Mouse (Mus musculus) myocyte (in vitro differentiated cells): ENCODE data around the gene Rcor1.

Experiments used
- CEBPB ChIP-seq: IDR thresholded peaks from 2 replicates; pipeline ENCODE4 v1.6.1; 2011; ENCODE audit warnings: mild to moderate bottlenecking, moderate library complexity; ENCODE audit not compliant: poor library complexity, insufficient read depth, severe bottlenecking
- E2F4 ChIP-seq: IDR thresholded peaks from one replicate; pipeline ENCODE4 v1.6.1; 2011; ENCODE audit warnings: mild to moderate bottlenecking, control low read depth, moderate library complexity; ENCODE audit not compliant: insufficient read depth
- MAX ChIP-seq: IDR thresholded peaks from one replicate; pipeline ENCODE4 v1.6.1; 2011; ENCODE audit warnings: low read depth, mild to moderate bottlenecking, control low read depth
- MYOD1 ChIP-seq, 3 experiments: IDR thresholded peaks; one replicate each; pipeline ENCODE4 v1.6.1; 2011; ENCODE audit warnings: control low read depth in 2 of 3, low read depth in 2 of 3, mild to moderate bottlenecking in 2 of 3, moderate library complexity in 1 of 3; ENCODE audit not compliant: insufficient read length in 2 of 3, control insufficient read depth in 1 of 3
- MYOG ChIP-seq, 3 experiments: IDR thresholded peaks; one replicate each; pipeline ENCODE4 v1.6.1; 2011; ENCODE audit warnings: control low read depth in 2 of 3, low read depth in 2 of 3, mild to moderate bottlenecking in 2 of 3; ENCODE audit not compliant: insufficient read length in 2 of 3, control insufficient read depth in 1 of 3, insufficient read depth in 1 of 3
- POLR2A ChIP-seq: IDR thresholded peaks from one replicate; pipeline ENCODE4 v1.6.1; 2011; ENCODE audit warnings: low read depth, mild to moderate bottlenecking, control low read depth, moderate library complexity; ENCODE audit not compliant: insufficient read length
- POLR2AphosphoS2 ChIP-seq: IDR thresholded peaks from one replicate; pipeline ENCODE4 v1.6.1; 2011; ENCODE audit warnings: low read depth, control low read depth; ENCODE audit not compliant: insufficient read length
- SRF ChIP-seq: IDR thresholded peaks from one replicate; pipeline ENCODE4 v1.6.1; 2011; ENCODE audit warnings: low read depth; ENCODE audit not compliant: control insufficient read depth, insufficient read length
- TCF12 ChIP-seq: IDR thresholded peaks from one replicate; pipeline ENCODE4 v1.6.1; 2011; ENCODE audit warnings: mild to moderate bottlenecking, control low read depth; ENCODE audit not compliant: poor library complexity, insufficient read depth, severe bottlenecking
- USF1 ChIP-seq: IDR thresholded peaks from one replicate; pipeline ENCODE4 v1.6.1; 2011; ENCODE audit warnings: low read depth, mild to moderate bottlenecking, control low read depth, moderate library complexity

- no peak for TF ChIP-seq POLR2A
- TF ChIP-seq USF1, result no peak
- TF ChIP-seq CEBPB, result no peak
- TF ChIP-seq MAX, result no peak
- peak in 2 of 3 experiments; percentile 89 to 91 for TF ChIP-seq MYOD1 (IDR thresholded peaks at IDR 0.05; ENCODE audit: control insufficient read depth in 1 of 3, insufficient read length in 2 of 3, low read depth in 2 of 3)
- no peak for TF ChIP-seq SRF
- peak in 2 of 3 experiments; percentile 77 to 91 for TF ChIP-seq MYOG (IDR thresholded peaks at IDR 0.05; ENCODE audit: control insufficient read depth in 1 of 3, insufficient read depth in 1 of 3, insufficient read length in 2 of 3, low read depth in 2 of 3)
- TF ChIP-seq POLR2AphosphoS2, result no peak
- TF ChIP-seq E2F4, result no peak
- peak; percentile 17 for TF ChIP-seq TCF12
Measured at GRCm38 (mm10) chr12:111164310-111164751, 125.2 kb downstream of the Rcor1 start.
